Mouse (Mus musculus) myocyte (in vitro differentiated cells): Measurements from ENCODE around the gene Egflam.

ENCODE experiments used
- CEBPB ChIP-seq: IDR thresholded peaks from 2 replicates; pipeline ENCODE4 v1.6.1; 2011; ENCODE audit warnings: mild to moderate bottlenecking, moderate library complexity; ENCODE audit not compliant: poor library complexity, insufficient read depth, severe bottlenecking
- E2F4 ChIP-seq: IDR thresholded peaks from one replicate; pipeline ENCODE4 v1.6.1; 2011; ENCODE audit warnings: mild to moderate bottlenecking, control low read depth, moderate library complexity; ENCODE audit not compliant: insufficient read depth
- MYOD1 ChIP-seq, 3 experiments: IDR thresholded peaks; one replicate each; pipeline ENCODE4 v1.6.1; 2011; ENCODE audit warnings: control low read depth in 2 of 3, low read depth in 2 of 3, mild to moderate bottlenecking in 2 of 3, moderate library complexity in 1 of 3; ENCODE audit not compliant: insufficient read length in 2 of 3, control insufficient read depth in 1 of 3
- POLR2A ChIP-seq: IDR thresholded peaks from one replicate; pipeline ENCODE4 v1.6.1; 2011; ENCODE audit warnings: low read depth, mild to moderate bottlenecking, control low read depth, moderate library complexity; ENCODE audit not compliant: insufficient read length
- POLR2AphosphoS2 ChIP-seq: IDR thresholded peaks from one replicate; pipeline ENCODE4 v1.6.1; 2011; ENCODE audit warnings: low read depth, control low read depth; ENCODE audit not compliant: insufficient read length
- REST ChIP-seq: IDR thresholded peaks from one replicate; pipeline ENCODE4 v1.6.1; 2011; ENCODE audit warnings: mild to moderate bottlenecking, control low read depth, moderate library complexity; ENCODE audit not compliant: insufficient read depth, insufficient read length
- USF1 ChIP-seq: IDR thresholded peaks from one replicate; pipeline ENCODE4 v1.6.1; 2011; ENCODE audit warnings: low read depth, mild to moderate bottlenecking, control low read depth, moderate library complexity

GRCm38 (mm10) chr15:7332875-7333274 is 65.3 kb downstream of the Egflam start:
- no peak for TF ChIP-seq POLR2A
- no peak for TF ChIP-seq POLR2AphosphoS2
- no peak for TF ChIP-seq REST
- TF ChIP-seq CEBPB, result no peak
- no peak for TF ChIP-seq E2F4
- TF ChIP-seq MYOD1 (IDR thresholded peaks at IDR 0.05; ENCODE audit: control insufficient read depth in 1 of 3, insufficient read length in 2 of 3, low read depth in 2 of 3), result no peak
- no peak for TF ChIP-seq USF1
